Mouse (Mus musculus): ENCODE measurements at regions not wholly inside any gene's neighbourhood (a gene's known extent, or its start where the extent isn't known, plus 50 kb on each side); places are given as distances from the start of the nearest gene placed in this dataset.

DNA sequence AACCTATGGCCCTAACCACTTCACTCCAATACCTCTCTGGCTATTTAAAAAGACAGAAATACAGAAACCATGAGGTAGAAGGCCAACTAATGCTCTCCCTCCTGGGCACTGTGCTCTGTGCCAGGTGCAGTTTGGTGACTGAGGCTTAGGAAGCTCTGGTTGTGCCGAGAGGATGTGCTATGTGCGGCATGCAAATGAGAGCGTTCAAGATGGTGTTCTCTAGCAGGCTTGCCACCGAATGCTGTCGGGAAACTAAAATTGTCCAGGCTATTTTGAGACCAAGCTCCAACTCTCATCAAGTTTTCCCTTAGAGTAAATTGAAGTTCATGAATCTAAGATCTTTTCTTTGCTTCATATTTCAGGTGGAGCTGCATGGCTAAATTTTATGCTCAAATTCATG lies 277.1 kb downstream of the Pik3r1 start:
- Histone ChIP-seq H3K4me3 (ENCODE audit: low read depth, low read length) (no peak overlapping the region), H3K4me2 (ENCODE audit: low read depth, low read length, poor library complexity, severe bottlenecking) (no peak overlapping the region), H3K4me1 (ENCODE audit: insufficient read depth, low read length) (no peaks in the 10 kb centered on the region), H3K36me3 (ENCODE audit: insufficient read depth, low read length) (no peaks in the 10 kb centered on the region), H3K27me3 (ENCODE audit: insufficient read depth, low read length) (no peaks in the 10 kb centered on the region), H3K9ac (replicated peaks; ENCODE audit: low read length, poor library complexity, severe bottlenecking) (no peak overlapping the region), H3K27ac (ENCODE audit: low read depth, low read length) (no peak overlapping the region), H3K9me3 (ENCODE audit: low read length) (no peaks in the 10 kb centered on the region)
- WGBS = 74% methylated on average over 5 of the region's 5 CpGs
- no peak for TF ChIP-seq CTCF (IDR thresholded peaks at IDR 0.05)
- no peak for ATAC-seq (ENCODE audit: low FRiP score)
- DNase-seq (ENCODE audit: low spot score) = no peak

DNA sequence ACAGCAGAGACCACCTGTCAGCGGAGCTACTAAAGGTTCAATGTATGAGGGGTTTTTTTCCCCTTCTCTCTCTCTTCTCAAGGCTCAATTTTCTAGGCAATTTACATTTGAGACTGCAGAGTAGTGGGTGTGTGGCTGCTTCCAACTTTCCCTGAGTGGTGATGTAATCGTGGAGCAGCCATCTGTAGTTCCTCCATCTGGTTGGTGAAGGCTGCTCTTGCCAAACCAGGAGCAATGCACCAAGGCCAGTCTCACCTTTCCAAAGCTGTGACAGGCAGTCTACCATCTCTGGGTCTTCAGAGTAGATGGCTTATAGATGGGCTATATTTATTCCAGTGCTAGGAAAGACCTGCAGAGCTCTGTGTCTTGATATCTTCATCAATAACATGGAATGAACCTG lies 280.4 kb downstream of the Pik3r1 start:
- WGBS = 91% methylated on average over 2 of the region's 2 CpGs
- ATAC-seq (ENCODE audit: low FRiP score) = no peak
- no peaks in the 10 kb centered on the region for H3K9me3 ChIP-seq (ENCODE audit: low read length)
- no peak overlapping the region for H3K27ac ChIP-seq (ENCODE audit: low read depth, low read length)
- no peak overlapping the region for H3K4me3 ChIP-seq (ENCODE audit: low read depth, low read length)
- H3K4me2 ChIP-seq (ENCODE audit: low read depth, low read length, poor library complexity, severe bottlenecking) = no peak overlapping the region
- H3K36me3 ChIP-seq (ENCODE audit: insufficient read depth, low read length) = no peaks in the 10 kb centered on the region
- no peaks in the 10 kb centered on the region for H3K27me3 ChIP-seq (ENCODE audit: insufficient read depth, low read length)
- peak; percentile 31 for DNase-seq (ENCODE audit: low spot score)
- TF ChIP-seq CTCF (IDR thresholded peaks at IDR 0.05) = no peak
- H3K4me1 ChIP-seq (ENCODE audit: insufficient read depth, low read length) = no peaks in the 10 kb centered on the region
- no peak overlapping the region for H3K9ac ChIP-seq (replicated peaks; ENCODE audit: low read length, poor library complexity, severe bottlenecking)

DNA sequence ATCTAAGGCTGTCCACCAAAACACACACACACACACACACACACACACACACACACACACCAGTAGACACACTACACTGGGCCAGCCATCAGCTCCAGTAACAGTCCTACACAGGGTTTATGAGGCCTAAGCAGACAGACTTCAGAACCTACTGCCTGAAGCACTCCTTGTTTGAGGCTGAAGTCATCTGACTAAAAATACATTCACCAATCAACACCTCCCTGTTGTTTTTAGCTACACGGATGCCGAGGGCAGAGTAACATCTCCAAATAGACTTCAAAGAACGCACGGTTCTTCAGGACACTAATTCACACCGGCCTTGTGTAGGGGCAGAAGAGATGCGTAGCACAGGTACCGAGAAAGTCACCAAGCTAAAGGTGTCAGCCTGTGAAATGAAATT lies 282.2 kb downstream of the Pik3r1 start:
- ATAC-seq (ENCODE audit: low FRiP score) = no peak
- TF ChIP-seq CTCF (IDR thresholded peaks at IDR 0.05) = no peak
- H3K27ac ChIP-seq (ENCODE audit: low read depth, low read length) = no peak overlapping the region
- no peak for DNase-seq (ENCODE audit: low spot score)
- H3K4me3 ChIP-seq (ENCODE audit: low read depth, low read length) = no peak overlapping the region
- no peak overlapping the region for H3K9ac ChIP-seq (replicated peaks; ENCODE audit: low read length, poor library complexity, severe bottlenecking)
- H3K27me3 ChIP-seq (ENCODE audit: insufficient read depth, low read length) = no peaks in the 10 kb centered on the region
- 97% methylated on average over 7 of the region's 7 CpGs for WGBS
- no peak overlapping the region for H3K4me2 ChIP-seq (ENCODE audit: low read depth, low read length, poor library complexity, severe bottlenecking)
- H3K9me3 ChIP-seq (ENCODE audit: low read length) = no peaks in the 10 kb centered on the region
- no peaks in the 10 kb centered on the region for H3K4me1 ChIP-seq (ENCODE audit: insufficient read depth, low read length)
- H3K36me3 ChIP-seq (ENCODE audit: insufficient read depth, low read length) = no peaks in the 10 kb centered on the region

DNA sequence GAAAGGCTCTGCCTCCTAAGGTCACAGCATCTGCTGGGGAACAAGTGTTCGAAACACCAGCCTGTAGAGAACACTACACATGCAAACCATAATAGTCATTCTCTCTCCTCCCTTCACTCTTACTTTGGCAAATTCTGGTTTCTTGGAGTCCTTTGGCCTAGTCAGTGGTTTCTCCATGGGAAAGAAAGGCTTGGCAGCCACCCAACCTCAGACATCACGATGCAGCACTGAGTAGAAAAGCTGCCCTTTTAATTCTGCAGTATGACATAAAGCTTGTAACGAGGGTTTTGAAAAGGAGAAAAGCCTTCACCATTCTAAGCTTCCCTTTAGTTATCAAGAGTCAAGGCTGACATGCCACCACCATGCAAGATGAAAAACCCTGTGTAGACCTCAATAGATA lies 284.2 kb downstream of the Pik3r1 start:
- H3K9ac ChIP-seq (replicated peaks; ENCODE audit: low read length, poor library complexity, severe bottlenecking) = no peak overlapping the region
- H3K27me3 ChIP-seq (ENCODE audit: insufficient read depth, low read length) = no peaks in the 10 kb centered on the region
- no peak overlapping the region for H3K4me3 ChIP-seq (ENCODE audit: low read depth, low read length)
- H3K36me3 ChIP-seq (ENCODE audit: insufficient read depth, low read length) = no peaks in the 10 kb centered on the region
- no peak for TF ChIP-seq CTCF (IDR thresholded peaks at IDR 0.05)
- 44% methylated on average over 3 of the region's 3 CpGs for WGBS
- H3K27ac ChIP-seq (ENCODE audit: low read depth, low read length) = no peak overlapping the region
- peak; percentile 50 for DNase-seq (ENCODE audit: low spot score)
- H3K4me2 ChIP-seq (ENCODE audit: low read depth, low read length, poor library complexity, severe bottlenecking) = no peak overlapping the region
- no peaks in the 10 kb centered on the region for H3K9me3 ChIP-seq (ENCODE audit: low read length)
- ATAC-seq (ENCODE audit: low FRiP score) = no peak
- no peaks in the 10 kb centered on the region for H3K4me1 ChIP-seq (ENCODE audit: insufficient read depth, low read length)

DNA sequence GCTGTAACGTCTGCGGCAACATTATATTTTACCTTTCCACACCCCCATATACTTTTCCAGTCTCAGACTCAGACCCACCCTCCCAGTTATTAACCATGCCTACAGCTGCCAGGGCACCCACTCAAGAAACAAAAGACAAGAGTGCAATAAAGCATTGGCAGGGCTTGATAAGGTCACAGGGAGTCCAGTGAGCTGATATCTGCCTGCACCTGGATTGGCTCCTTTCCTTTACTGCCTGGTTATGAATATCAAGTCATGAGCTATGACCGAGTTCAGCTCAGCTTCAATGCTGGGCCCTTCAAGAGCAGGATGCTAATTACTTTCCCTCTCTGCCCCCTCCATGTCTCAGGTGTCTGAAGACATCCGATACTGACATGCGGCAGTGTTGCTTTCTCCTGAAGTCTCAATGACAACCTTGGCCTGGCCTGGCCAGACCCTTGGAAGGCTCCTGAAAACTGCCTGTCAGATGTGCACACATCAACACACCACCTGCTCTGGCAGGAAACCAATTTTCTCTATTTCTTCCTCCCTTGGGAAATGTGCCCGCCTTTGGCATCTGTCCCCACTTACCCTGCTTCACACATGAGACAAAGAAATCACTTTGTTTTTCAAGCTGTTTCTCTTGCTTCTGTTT lies 286.3 kb downstream of the Pik3r1 start:
- H3K36me3 ChIP-seq (ENCODE audit: insufficient read depth, low read length) = no peaks in the 10 kb centered on the region
- TF ChIP-seq CTCF (IDR thresholded peaks at IDR 0.05) = no peak
- DNase-seq (ENCODE audit: low spot score) (peak; percentile 55), ATAC-seq (ENCODE audit: low FRiP score) (no peak)
- 80% methylated on average over 6 of the region's 6 CpGs for WGBS
- no peaks in the 10 kb centered on the region for H3K4me1 ChIP-seq (ENCODE audit: insufficient read depth, low read length)
- H3K4me2 ChIP-seq (ENCODE audit: low read depth, low read length, poor library complexity, severe bottlenecking) = no peak overlapping the region
- H3K9me3 ChIP-seq (ENCODE audit: low read length) = peaks cover 5% of the 10 kb centered on the region; the same call in 1 of the 2 replicates
- no peaks in the 10 kb centered on the region for H3K27me3 ChIP-seq (ENCODE audit: insufficient read depth, low read length)
- no peak overlapping the region for H3K27ac ChIP-seq (ENCODE audit: low read depth, low read length)
- H3K9ac ChIP-seq (replicated peaks; ENCODE audit: low read length, poor library complexity, severe bottlenecking) = no peak overlapping the region
- no peak overlapping the region for H3K4me3 ChIP-seq (ENCODE audit: low read depth, low read length)

GRCm38 (mm10) chr13:101479297-101479652 lies 288.7 kb downstream of the Pik3r1 start:
- Histone ChIP-seq H3K9me3 (ENCODE audit: low read length) (peaks cover 5% of the 10 kb centered on the region; the same call in 1 of the 2 replicates), H3K27me3 (ENCODE audit: insufficient read depth, low read length) (no peaks in the 10 kb centered on the region), H3K9ac (replicated peaks; ENCODE audit: low read length, poor library complexity, severe bottlenecking) (no peak overlapping the region), H3K36me3 (ENCODE audit: insufficient read depth, low read length) (no peaks in the 10 kb centered on the region), H3K4me2 (ENCODE audit: low read depth, low read length, poor library complexity, severe bottlenecking) (no peak overlapping the region), H3K4me3 (ENCODE audit: low read depth, low read length) (no peak overlapping the region), H3K4me1 (ENCODE audit: insufficient read depth, low read length) (no peaks in the 10 kb centered on the region), H3K27ac (ENCODE audit: low read depth, low read length) (no peak overlapping the region)
- no peak for TF ChIP-seq CTCF (IDR thresholded peaks at IDR 0.05)
- no peak for DNase-seq (ENCODE audit: low spot score)
- WGBS = 78% methylated on average over 2 of the region's 2 CpGs
- no peak for ATAC-seq (ENCODE audit: low FRiP score)

All from midbrain, postnatal 0 days (tissue).